Mouse (Mus musculus): ENCODE measurements around the gene 1700061G19Rik. TPM values are rescaled to one million over a fixed set of nuclear protein-coding genes. Genes with fewer than 3 reads are reported as not detected.

1700061G19Rik gene
- total and polyA plus RNA-seq, 2 experiments from 2014 or later = 0.14 to 0.48 TPM

DNA sequence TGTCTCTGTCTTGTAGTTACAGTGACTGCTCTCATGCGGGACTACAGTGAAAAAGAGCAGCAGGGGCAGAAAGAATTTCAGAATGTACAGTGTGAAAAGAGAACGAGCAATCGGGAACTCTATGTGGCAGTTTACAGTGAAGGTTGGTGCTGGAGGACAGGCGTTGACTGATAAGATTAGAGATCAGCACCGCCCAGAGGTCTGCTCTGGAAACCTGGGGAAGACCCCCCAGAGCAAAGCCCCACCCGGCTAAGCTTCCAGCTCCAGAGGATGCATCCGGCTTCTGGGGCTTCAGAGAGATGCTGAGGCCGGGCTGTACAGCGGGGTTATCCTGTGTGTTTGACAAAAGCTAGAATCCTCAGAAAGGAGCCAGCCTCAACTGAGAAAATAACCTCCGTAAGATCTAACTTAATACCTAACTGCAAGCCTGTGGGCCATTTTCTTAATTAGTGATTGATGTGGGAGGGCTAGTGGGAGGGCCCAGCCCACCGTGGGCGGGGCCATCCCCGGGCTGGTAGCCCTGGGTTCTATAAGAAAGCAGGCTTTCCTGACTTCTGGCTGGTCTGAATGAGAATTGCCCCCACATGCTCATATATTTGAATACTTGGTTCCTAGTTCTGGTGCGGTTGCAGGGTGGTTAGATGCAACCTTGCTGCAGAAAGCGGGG, 4.9 kb upstream of the 1700061G19Rik start:
- Histone ChIP-seq H3K9me3 (ENCODE audit: low read length) (no peaks in the 10 kb centered on the region), H3K4me3 (ENCODE audit: low read depth, low read length) (no peak overlapping the region), H3K4me2 (ENCODE audit: low read depth) (no peak overlapping the region), H3K9ac (no peak overlapping the region), H3K27ac (ENCODE audit: low read depth, low read length) (no peak overlapping the region), H3K4me1 (ENCODE audit: insufficient read depth) (no peaks in the 10 kb centered on the region), H3K36me3 (ENCODE audit: insufficient read depth) (no peaks in the 10 kb centered on the region), H3K27me3 (ENCODE audit: insufficient read depth, low read length) (no peaks in the 10 kb centered on the region)
- DNase-seq (no peak), ATAC-seq (no peak)
- TF ChIP-seq CTCF (IDR thresholded peaks at IDR 0.05; ENCODE audit: low read depth) = no peak
- 77% methylated on average over 15 of the region's 15 CpGs for WGBS

- no peaks in the 10 kb centered on the region for H3K4me1 ChIP-seq (ENCODE audit: insufficient read depth)
- TF ChIP-seq CTCF (IDR thresholded peaks at IDR 0.05; ENCODE audit: low read depth) = no peak
- WGBS = 82% methylated on average over 8 of the region's 8 CpGs
- no peaks in the 10 kb centered on the region for H3K9me3 ChIP-seq (ENCODE audit: low read length)
- no peak overlapping the region for H3K9ac ChIP-seq
- no peak overlapping the region for H3K27ac ChIP-seq (ENCODE audit: low read depth, low read length)
- DNase-seq (no peak), ATAC-seq (no peak)
- H3K36me3 ChIP-seq (ENCODE audit: insufficient read depth) = no peaks in the 10 kb centered on the region
- no peak overlapping the region for H3K4me2 ChIP-seq (ENCODE audit: low read depth)
- no peaks in the 10 kb centered on the region for H3K27me3 ChIP-seq (ENCODE audit: insufficient read depth, low read length)
- H3K4me3 ChIP-seq (ENCODE audit: low read depth, low read length) = no peak overlapping the region
These were observed 3.5 kb upstream of the 1700061G19Rik start for GRCm38 (mm10) chr17:56871767-56872166.

- TF ChIP-seq CTCF (IDR thresholded peaks at IDR 0.05; ENCODE audit: low read depth) = no peak
- Histone ChIP-seq H3K36me3 (ENCODE audit: insufficient read depth) (no peaks in the 10 kb centered on the region), H3K9ac (no peak overlapping the region), H3K4me1 (ENCODE audit: insufficient read depth) (no peaks in the 10 kb centered on the region), H3K4me3 (ENCODE audit: low read depth, low read length) (no peak overlapping the region), H3K4me2 (ENCODE audit: low read depth) (no peak overlapping the region), H3K9me3 (ENCODE audit: low read length) (no peaks in the 10 kb centered on the region), H3K27ac (ENCODE audit: low read depth, low read length) (no peak overlapping the region), H3K27me3 (ENCODE audit: insufficient read depth, low read length) (no peaks in the 10 kb centered on the region)
- WGBS = 78% methylated on average over 7 of the region's 7 CpGs
- no peak for ATAC-seq
- no peak for DNase-seq
These were observed 2.8 kb upstream of the 1700061G19Rik start for GRCm38 (mm10) chr17:56872512-56872911.

- no peak within 1 kb of the TSS for H3K4me2 ChIP-seq (ENCODE audit: low read depth)
- WGBS = 96% methylated on average over 2 of the region's 2 CpGs
These were observed 1.0 kb upstream of the 1700061G19Rik start, which contains the start of gene Acsbg2 for GRCm38 (mm10) chr17:56874237-56874636. Gene Acsbg2, minus strand, starts transcription at chr17:56874447.

GRCm38 (mm10) chr17:56876465-56876864, 1.2 kb downstream of the 1700061G19Rik start:
- no peak overlapping the region for H3K4me3 ChIP-seq (ENCODE audit: low read depth, low read length)
- no peaks in the 10 kb centered on the region for H3K4me1 ChIP-seq (ENCODE audit: insufficient read depth)
- no peak for DNase-seq
- no peaks in the 10 kb centered on the region for H3K36me3 ChIP-seq (ENCODE audit: insufficient read depth)
- ATAC-seq = no peak
- H3K27me3 ChIP-seq (ENCODE audit: insufficient read depth, low read length) = no peaks in the 10 kb centered on the region
- H3K9me3 ChIP-seq (ENCODE audit: low read length) = no peaks in the 10 kb centered on the region
- TF ChIP-seq CTCF (IDR thresholded peaks at IDR 0.05; ENCODE audit: low read depth) = no peak
- H3K9ac ChIP-seq = no peak overlapping the region
- WGBS = 79% methylated on average over 3 of the region's 3 CpGs
- H3K4me2 ChIP-seq (ENCODE audit: low read depth) = no peak overlapping the region
- no peak overlapping the region for H3K27ac ChIP-seq (ENCODE audit: low read depth, low read length)

More at GRCm38 (mm10) chr17:56874237-56874636, 1.0 kb upstream of the 1700061G19Rik start, which contains the start of gene Acsbg2:
- DNase-seq (no peak), ATAC-seq (no peak)
- Histone ChIP-seq H3K4me1 (ENCODE audit: insufficient read depth) (no peaks in the 10 kb centered on the region), H3K36me3 (ENCODE audit: insufficient read depth) (no peaks in the 10 kb centered on the region), H3K4me3 (ENCODE audit: low read depth, low read length) (no peak within 1 kb of the TSS), H3K27ac (ENCODE audit: low read depth, low read length) (no peak within 1 kb of the TSS), H3K9me3 (ENCODE audit: low read length) (no peaks in the 10 kb centered on the region), H3K9ac (no peak within 1 kb of the TSS), H3K27me3 (ENCODE audit: insufficient read depth, low read length) (no peaks in the 10 kb centered on the region)
- no peak for TF ChIP-seq CTCF (IDR thresholded peaks at IDR 0.05; ENCODE audit: low read depth)

DNA sequence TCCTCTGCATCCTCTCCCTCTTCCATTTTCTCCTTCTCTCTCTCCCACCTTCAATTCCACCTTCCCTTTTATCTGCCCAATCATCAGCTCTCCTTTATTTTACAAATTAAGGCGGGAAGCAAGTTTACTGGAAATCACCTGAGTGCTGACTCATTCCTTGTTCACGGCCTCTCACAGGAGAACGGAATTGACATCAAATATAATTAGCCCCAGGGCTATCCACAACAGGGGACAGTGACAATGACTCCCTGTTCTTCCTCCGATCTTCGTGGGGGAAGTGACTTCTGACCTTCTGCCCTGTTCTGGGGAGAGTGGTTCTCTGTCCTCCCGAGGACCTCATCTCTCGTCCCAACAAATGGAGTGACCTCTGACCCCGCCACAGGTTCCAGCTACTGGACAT, 1.7 kb downstream of the 1700061G19Rik start:
- no peaks in the 10 kb centered on the region for H3K27me3 ChIP-seq (ENCODE audit: insufficient read depth, low read length)
- TF ChIP-seq CTCF (IDR thresholded peaks at IDR 0.05; ENCODE audit: low read depth) = no peak
- DNase-seq (no peak), ATAC-seq (no peak)
- WGBS = 75% methylated on average over 8 of the region's 8 CpGs
- no peaks in the 10 kb centered on the region for H3K36me3 ChIP-seq (ENCODE audit: insufficient read depth)
- no peak overlapping the region for H3K27ac ChIP-seq (ENCODE audit: low read depth, low read length)
- H3K9ac ChIP-seq = no peak overlapping the region
- no peaks in the 10 kb centered on the region for H3K4me1 ChIP-seq (ENCODE audit: insufficient read depth)
- no peaks in the 10 kb centered on the region for H3K9me3 ChIP-seq (ENCODE audit: low read length)
- no peak overlapping the region for H3K4me2 ChIP-seq (ENCODE audit: low read depth)
- H3K4me3 ChIP-seq (ENCODE audit: low read depth, low read length) = no peak overlapping the region

DNA sequence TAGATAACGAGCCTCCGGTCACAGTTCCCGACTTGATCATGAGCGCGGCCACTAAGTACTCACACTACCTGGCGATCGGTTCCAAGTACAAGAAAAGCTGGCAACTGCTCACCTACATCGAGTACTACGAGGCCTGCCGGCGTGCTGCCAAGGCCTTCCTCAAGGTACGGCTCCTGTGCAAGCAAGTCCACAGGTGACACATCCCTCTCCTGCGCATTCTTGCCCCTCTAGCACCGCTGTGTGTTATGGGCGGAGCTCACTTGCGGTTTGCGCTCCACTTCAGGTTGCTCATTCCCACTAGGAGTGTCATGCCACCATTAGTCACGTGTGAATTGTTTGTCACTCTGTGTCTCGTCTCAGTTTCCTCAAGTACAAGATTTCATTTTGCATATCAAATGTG, 2.1 kb downstream of the 1700061G19Rik start:
- no peak for TF ChIP-seq CTCF (IDR thresholded peaks at IDR 0.05; ENCODE audit: low read depth)
- no peaks in the 10 kb centered on the region for H3K4me1 ChIP-seq (ENCODE audit: insufficient read depth)
- no peak overlapping the region for H3K4me3 ChIP-seq (ENCODE audit: low read depth, low read length)
- no peaks in the 10 kb centered on the region for H3K9me3 ChIP-seq (ENCODE audit: low read length)
- H3K27me3 ChIP-seq (ENCODE audit: insufficient read depth, low read length) = no peaks in the 10 kb centered on the region
- WGBS = 90% methylated on average over 19 of the region's 19 CpGs
- H3K36me3 ChIP-seq (ENCODE audit: insufficient read depth) = no peaks in the 10 kb centered on the region
- ATAC-seq (no peak), DNase-seq (no peak)
- H3K27ac ChIP-seq (ENCODE audit: low read depth, low read length) = no peak overlapping the region
- H3K9ac ChIP-seq = no peak overlapping the region
- H3K4me2 ChIP-seq (ENCODE audit: low read depth) = no peak overlapping the region
